Mouse (Mus musculus) heart, embryonic 14.5 days (tissue): Measurements from ENCODE around the gene 9430015G10Rik. TPM values are rescaled to one million over a fixed set of nuclear protein-coding genes. Genes with fewer than 3 reads are reported as not detected.

Source experiments
- ATAC-seq: fragments of 200-750 bp; cut with Nextera tagmentation; 2 replicates; pipeline ENCODE4 v1.8.0; 2017; ENCODE audit warnings: low read depth, moderate TSS enrichment; ENCODE audit not compliant: insufficient number of reproducible peaks, insufficient read depth, low FRiP score
- H3K27ac ChIP-seq, 2 experiments: fragments of 200-500 bp in 1 of 2; fragments of 300-500 bp in 1 of 2; sonication (generic) in 1 of 2; replicated peaks in 1 of 2; 2 replicates each; pipeline ENCODE4 v1.5.1; 2012 to 2014; ENCODE audit warnings: low read depth in 2 of 2, low read length in 2 of 2, control low read depth in 1 of 2, mild to moderate bottlenecking in 1 of 2, mixed read lengths in 1 of 2; ENCODE audit not compliant: control insufficient read depth in 1 of 2, insufficient read depth in 1 of 2
- H3K27me3 ChIP-seq: fragments of 300-500 bp; sonication (generic); 2 replicates; pipeline ENCODE4 v1.6.1; 2014; ENCODE audit warnings: mild to moderate bottlenecking, low read length, control low read depth; ENCODE audit not compliant: control insufficient read depth, insufficient read depth
- H3K36me3 ChIP-seq: fragments of 300-500 bp; sonication (generic); 2 replicates; pipeline ENCODE4 v1.6.1; 2014; ENCODE audit warnings: mild to moderate bottlenecking, control low read depth, low read length, mixed read lengths; ENCODE audit not compliant: control insufficient read depth, insufficient read depth
- H3K4me1 ChIP-seq, 2 experiments: fragments of 200-500 bp in 1 of 2; fragments of 300-500 bp in 1 of 2; sonication (generic) in 1 of 2; 2 replicates each; pipeline ENCODE4 v1.6.1; 2012 to 2014; ENCODE audit warnings: low read length in 2 of 2, control low read depth in 1 of 2, mixed read lengths in 1 of 2; ENCODE audit not compliant: control insufficient read depth in 2 of 2, insufficient read depth in 2 of 2
- H3K4me2 ChIP-seq: fragments of 300-500 bp; sonication (generic); 2 replicates; pipeline ENCODE4 v1.6.1; 2014; ENCODE audit warnings: mild to moderate bottlenecking, low read length
- H3K4me3 ChIP-seq, 2 experiments: fragments of 200-500 bp in 1 of 2; fragments of 300-500 bp in 1 of 2; sonication (generic) in 1 of 2; 2 replicates each; pipeline ENCODE4 v1.5.1; 2012 to 2014; ENCODE audit warnings: low read length in 2 of 2, mild to moderate bottlenecking in 2 of 2, control low read depth in 1 of 2, low read depth in 1 of 2, moderate library complexity in 1 of 2; ENCODE audit not compliant: control insufficient read depth in 1 of 2, insufficient read depth in 1 of 2
- H3K9ac ChIP-seq: fragments of 300-500 bp; sonication (generic); 2 replicates; pipeline ENCODE4 v1.6.1; 2014; ENCODE audit warnings: mild to moderate bottlenecking, low read length
- H3K9me3 ChIP-seq: fragments of 300-500 bp; sonication (generic); 2 replicates; pipeline ENCODE4 v1.6.1; 2016; ENCODE audit warnings: low read length, control low read depth; ENCODE audit not compliant: control insufficient read depth
- WGBS: fragments of 180-500 bp; shearing (Covaris S2); extraction: QIAGEN DNeasy Blood & Tissue Kit; methylation state at CpG from one replicate; pipeline ENCODE4 v1.1.7; 2014; 5-methylcytosine and 5-hydroxymethylcytosine counted together
- polyA plus RNA-seq: library from polyadenylated mRNA; unstranded; fragments of >200 nt; fragmentation: Nextera tagmentation; extraction: Ambion mirVana; gene quantifications from 2 replicates; pipeline ENCODE4 v1.2.1, GENCODE M21; 2014

9430015G10Rik gene
- polyA plus RNA-seq, result 12.0 and 14.6 TPM in 2 replicates

- peak; percentile 96 for ATAC-seq
- peak within 1 kb of the TSS; percentile 90 to 93 for H3K27ac ChIP-seq
- H3K9me3 ChIP-seq, result no peaks in the 10 kb centered on the region
- H3K27me3 ChIP-seq, result no peaks in the 10 kb centered on the region
- peak within 1 kb of the TSS; percentile 79 for H3K4me2 ChIP-seq
- H3K4me1 ChIP-seq, result peaks cover 4 to 11% of the 10 kb centered on the region in 2 experiments; a peak in 2 of 4 replicates
- H3K4me3 ChIP-seq, result peak within 1 kb of the TSS; percentile 81 to 90
- H3K36me3 ChIP-seq, result no peaks in the 10 kb centered on the region; the same call in 1 of the 2 replicates
- under 1% methylated on average over 56 of the region's 60 CpGs for WGBS
- H3K9ac ChIP-seq, result peak within 1 kb of the TSS; percentile 91
Measured at GRCm38 (mm10) chr4:156109570-156110331, at the start of gene 9430015G10Rik. Gene 9430015G10Rik (plus strand): TSS chr4:156109982.

- Histone ChIP-seq H3K9ac (no peak overlapping the region), H3K36me3 (no peaks in the 10 kb centered on the region), H3K4me2 (no peak overlapping the region), H3K27ac (no peak overlapping the region), H3K9me3 (no peaks in the 10 kb centered on the region), H3K4me1 (peaks cover 6% of the 10 kb centered on the region in 2 experiments; a peak in 2 of 4 replicates), H3K4me3 (no peak overlapping the region), H3K27me3 (no peaks in the 10 kb centered on the region)
- ATAC-seq, result no peak
- WGBS, result 30% methylated on average over 4 of the region's 4 CpGs
Measured at GRCm38 (mm10) chr4:156063861-156064509, 45.8 kb upstream of the 9430015G10Rik start.

- peaks cover 6% of the 10 kb centered on the region in 2 experiments; a peak in 2 of 4 replicates for H3K4me1 ChIP-seq
- no peaks in the 10 kb centered on the region for H3K36me3 ChIP-seq
- no peaks in the 10 kb centered on the region for H3K9me3 ChIP-seq
- H3K9ac ChIP-seq, result no peak overlapping the region
- no peak overlapping the region for H3K27ac ChIP-seq
- H3K4me2 ChIP-seq, result no peak overlapping the region
- no peak overlapping the region for H3K4me3 ChIP-seq
- H3K27me3 ChIP-seq, result no peaks in the 10 kb centered on the region
- ATAC-seq, result no peak
- 58% methylated on average over 9 of the region's 9 CpGs for WGBS
Measured at GRCm38 (mm10) chr4:156064510-156064897, 45.3 kb upstream of the 9430015G10Rik start.

- ATAC-seq, result no peak
- Histone ChIP-seq H3K9ac (no peak overlapping the region), H3K27me3 (no peaks in the 10 kb centered on the region), H3K4me2 (no peak overlapping the region), H3K4me1 (peaks cover 6% of the 10 kb centered on the region in 2 experiments; a peak in 2 of 4 replicates), H3K36me3 (no peaks in the 10 kb centered on the region), H3K27ac (no peak overlapping the region), H3K9me3 (no peaks in the 10 kb centered on the region), H3K4me3 (no peak overlapping the region)
- 85% methylated on average over 10 of the region's 10 CpGs for WGBS
Measured at GRCm38 (mm10) chr4:156065156-156065894, 44.5 kb upstream of the 9430015G10Rik start.

- WGBS, result 40% methylated on average over 5 of the region's 5 CpGs
- Histone ChIP-seq H3K9me3 (no peaks in the 10 kb centered on the region), H3K27me3 (no peaks in the 10 kb centered on the region), H3K4me1 (peaks cover 6% of the 10 kb centered on the region in 2 experiments; a peak in 2 of 4 replicates), H3K27ac (no peak overlapping the region), H3K9ac (no peak overlapping the region), H3K4me2 (no peak overlapping the region), H3K4me3 (no peak overlapping the region), H3K36me3 (no peaks in the 10 kb centered on the region)
- no peak for ATAC-seq
Measured at GRCm38 (mm10) chr4:156067256-156067949, 42.4 kb upstream of the 9430015G10Rik start.

- Histone ChIP-seq H3K9me3 (no peaks in the 10 kb centered on the region), H3K36me3 (no peaks in the 10 kb centered on the region), H3K4me1 (peaks cover 0 to 6% of the 10 kb centered on the region in 2 experiments; a peak in 2 of 4 replicates), H3K27me3 (no peaks in the 10 kb centered on the region), H3K9ac (no peak overlapping the region), H3K4me2 (no peak overlapping the region), H3K4me3 (no peak overlapping the region), H3K27ac (no peak overlapping the region)
- ATAC-seq, result no peak
- WGBS, result 97% methylated on average over 8 of the region's 8 CpGs
Measured at GRCm38 (mm10) chr4:156069701-156070100, 40.1 kb upstream of the 9430015G10Rik start.

GRCm38 (mm10) chr4:156070276-156070675 is 39.5 kb upstream of the 9430015G10Rik start:
- H3K4me2 ChIP-seq, result no peak overlapping the region
- no peak for ATAC-seq
- WGBS, result 67% methylated on average over 6 of the region's 6 CpGs
- no peaks in the 10 kb centered on the region for H3K9me3 ChIP-seq
- peaks cover 0 to 6% of the 10 kb centered on the region in 2 experiments; a peak in 2 of 4 replicates for H3K4me1 ChIP-seq
- H3K4me3 ChIP-seq, result no peak overlapping the region
- no peaks in the 10 kb centered on the region for H3K27me3 ChIP-seq
- H3K36me3 ChIP-seq, result no peaks in the 10 kb centered on the region
- no peak overlapping the region for H3K9ac ChIP-seq
- no peak overlapping the region for H3K27ac ChIP-seq
